ENCODE assay signal across 26 mouse cellular contexts in the genomic region with DNA sequence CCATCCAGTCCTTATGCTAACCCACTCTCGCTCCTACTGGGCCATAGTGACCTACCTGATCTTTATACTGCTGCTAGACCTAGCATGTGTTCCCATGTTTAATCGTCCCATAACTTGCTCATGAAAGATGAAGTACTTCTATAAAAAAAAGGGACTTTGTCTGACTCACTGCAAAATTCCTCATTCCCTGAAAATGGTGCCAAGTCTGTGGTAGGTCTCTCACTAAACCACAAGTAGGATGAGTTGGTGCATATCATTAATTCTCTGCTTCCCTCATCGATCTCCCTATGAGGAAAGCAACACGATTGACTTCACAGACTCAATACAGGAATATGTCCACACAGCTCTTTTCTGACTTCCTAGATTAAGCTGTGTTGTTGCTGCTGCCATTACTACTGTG.
"Had no signal": no experiment of that assay in that cellular context is flagged by ENCODE, and none has a peak within 500 bp of the region (broad histone marks: within the 10 kb centered on the region; RNA-seq: fewer than 3 reads in every experiment).

No protein-coding gene starts in this region.

- H3K27me3 ChIP-seq: heart, embryonic 12.5 days; hindbrain, embryonic 12.5 days; intestine, embryonic 15.5 days; limb, embryonic 13.5 days; limb, embryonic 15.5 days; liver, embryonic 12.5 days had no signal

- DNase-seq: gastrocnemius, postnatal 14 days; heart, adult 18-20 months; heart, postnatal 10 days; heart, postnatal 4 days; kidney, adult 18-20 months; kidney, adult 8-10 months; kidney, postnatal 10 days; kidney, postnatal 25 days; kidney, postnatal 4 days; left cerebral cortex, postnatal 4 days; lung, adult 18-20 months had no signal

- H3K9me3 ChIP-seq: heart, embryonic 10.5 days; heart, embryonic 12.5 days; hindbrain, embryonic 10.5 days; hindbrain, embryonic 12.5 days; intestine, embryonic 15.5 days; limb, embryonic 13.5 days; limb, embryonic 15.5 days; liver, embryonic 12.5 days had no signal

- H3K4me2 ChIP-seq: heart, embryonic 12.5 days; hindbrain, embryonic 12.5 days; hindbrain, embryonic 14.5 days; intestine, embryonic 15.5 days; limb, embryonic 13.5 days; limb, embryonic 15.5 days; liver, embryonic 12.5 days had no signal

- H3K27ac ChIP-seq: heart, embryonic 10.5 days; hindbrain, embryonic 10.5 days; hindbrain, embryonic 12.5 days; hindbrain, embryonic 14.5 days; intestine, embryonic 15.5 days; layer of hippocampus, adult 2 months; left cerebral cortex, adult 2 months; limb, embryonic 13.5 days; limb, embryonic 15.5 days; liver, embryonic 12.5 days; liver, embryonic 14.5 days had no signal

- H3K9ac ChIP-seq: heart, embryonic 12.5 days; hindbrain, embryonic 12.5 days; hindbrain, embryonic 14.5 days; intestine, embryonic 15.5 days; limb, embryonic 13.5 days; limb, embryonic 15.5 days; liver, embryonic 12.5 days; liver, embryonic 14.5 days had no signal

- H3K4me1 ChIP-seq: heart, embryonic 10.5 days; limb, embryonic 13.5 days; limb, embryonic 15.5 days had no signal

- H3K36me3 ChIP-seq: heart, embryonic 10.5 days; heart, embryonic 12.5 days; hindbrain, embryonic 10.5 days; hindbrain, embryonic 12.5 days; intestine, embryonic 15.5 days; limb, embryonic 13.5 days; limb, embryonic 15.5 days; liver, embryonic 12.5 days had no signal

- ATAC-seq: hindbrain, embryonic 16.5 days; inflammation-experienced regulatory T-cells, adult 6 months; intestine, embryonic 15.5 days; intestine, postnatal 0 days; liver, embryonic 12.5 days had no signal

- H3K4me3 ChIP-seq: heart, embryonic 10.5 days; heart, embryonic 12.5 days; hindbrain, embryonic 10.5 days; hindbrain, embryonic 12.5 days; intestine, embryonic 15.5 days; layer of hippocampus, adult 2 months; left cerebral cortex, adult 2 months; limb, embryonic 13.5 days; limb, embryonic 15.5 days; liver, embryonic 12.5 days had no signal
